Mouse (Mus musculus) stomach, embryonic 16.5 days (tissue): ENCODE measurements around the gene Alppl2. TPM values are rescaled to one million over a fixed set of nuclear protein-coding genes. Genes with fewer than 3 reads are reported as not detected.

Experiments
- ATAC-seq: fragments of 200-750 bp; cut with Nextera tagmentation; 2 replicates; pipeline ENCODE4 v1.8.0; 2017; ENCODE audit warnings: moderate number of reproducible peaks, moderate TSS enrichment; ENCODE audit not compliant: insufficient read depth, low FRiP score
- H3K27ac ChIP-seq: fragments of 300-500 bp; sonication (generic); 2 replicates; pipeline ENCODE4 v1.5.1; 2014; ENCODE audit warnings: low read length
- H3K27me3 ChIP-seq: fragments of 300-500 bp; sonication (generic); 2 replicates; pipeline ENCODE4 v1.6.1; 2014; ENCODE audit warnings: low read length, control low read depth, mixed read lengths; ENCODE audit not compliant: control insufficient read depth, insufficient read depth
- H3K36me3 ChIP-seq: fragments of 300-500 bp; sonication (generic); 2 replicates; pipeline ENCODE4 v1.6.1; 2014; ENCODE audit warnings: low read length; ENCODE audit not compliant: control insufficient read depth, insufficient read depth
- H3K4me1 ChIP-seq: fragments of 300-500 bp; sonication (generic); 2 replicates; pipeline ENCODE4 v1.6.1; 2014; ENCODE audit warnings: low read length, control low read depth, mixed read lengths; ENCODE audit not compliant: control insufficient read depth, insufficient read depth
- H3K4me2 ChIP-seq: fragments of 300-500 bp; sonication (generic); 2 replicates; pipeline ENCODE4 v1.6.1; 2014; ENCODE audit warnings: low read depth, low read length, mixed read lengths
- H3K4me3 ChIP-seq: fragments of 300-500 bp; sonication (generic); replicated peaks from 2 replicates; pipeline ENCODE4 v1.5.1; 2014; ENCODE audit warnings: mild to moderate bottlenecking, low read length
- H3K9ac ChIP-seq: fragments of 300-500 bp; sonication (generic); 2 replicates; pipeline ENCODE4 v1.6.1; 2014; ENCODE audit warnings: low read length
- H3K9me3 ChIP-seq: fragments of 300-500 bp; sonication (generic); replicated peaks from 2 replicates; pipeline ENCODE4 v1.6.1; 2016; ENCODE audit warnings: low read length, control low read depth; ENCODE audit not compliant: control insufficient read depth
- WGBS: fragments of 180-500 bp; shearing (Covaris S2); extraction: QIAGEN DNeasy Blood & Tissue Kit; methylation state at CpG from one replicate; pipeline ENCODE4 v1.1.7; 2014; 5-methylcytosine and 5-hydroxymethylcytosine counted together
- polyA plus RNA-seq: library from polyadenylated mRNA; unstranded; fragments of >200 nt; fragmentation: Nextera tagmentation; extraction: Ambion mirVana; gene quantifications from 2 replicates; pipeline ENCODE4 v1.2.1, GENCODE M21; 2015

The Alppl2 gene
- polyA plus RNA-seq: not detected in 2 replicates

DNA sequence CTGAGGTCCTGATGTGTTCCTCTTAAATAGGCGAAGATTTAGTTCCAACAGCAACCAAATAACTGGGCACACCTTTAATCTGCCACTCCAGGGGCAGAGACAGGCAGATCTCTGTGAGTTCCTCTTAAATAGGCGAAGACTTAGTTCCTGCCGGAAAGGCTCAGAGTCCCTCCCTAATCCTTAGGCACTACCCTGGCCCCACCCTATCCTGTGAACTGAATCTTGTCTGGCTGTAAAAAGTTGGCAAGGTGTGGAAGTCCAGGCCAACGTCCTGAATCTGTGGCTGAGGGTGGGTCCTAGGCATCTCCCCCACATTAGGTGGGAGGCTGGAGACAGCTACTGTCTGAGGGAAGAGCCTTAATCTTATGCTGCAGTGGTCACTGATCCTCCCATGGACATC, at the start of gene Alppl2:
Gene Alppl2 (minus strand): TSS at position 101 of the 400 bp plus-strand sequence.
- WGBS: 76% methylated on average over 4 of the region's 4 CpGs
- H3K27ac ChIP-seq: no peak within 1 kb of the TSS

DNA sequence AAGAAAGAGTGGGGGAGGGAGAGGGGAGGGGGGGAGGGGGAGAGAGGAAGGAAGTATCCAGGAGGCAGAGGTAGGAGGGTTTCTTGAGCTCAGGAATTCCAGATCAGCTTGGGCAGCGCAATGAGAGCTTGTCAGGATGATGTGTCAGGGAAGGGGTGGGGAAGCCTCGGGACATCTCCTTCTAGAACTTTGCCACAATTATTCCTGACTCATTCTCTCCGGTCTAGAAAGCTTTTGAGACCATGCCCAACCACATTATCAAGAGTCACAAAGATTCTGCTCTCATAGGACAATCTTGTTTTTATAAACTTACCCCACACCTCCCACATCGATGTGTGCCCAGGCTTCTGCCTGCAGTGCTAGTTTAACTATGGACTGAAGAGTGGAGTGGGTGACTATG, 42.1 kb upstream of the Alppl2 start:
- H3K4me3 ChIP-seq: no peak overlapping the region
- H3K9me3 ChIP-seq: no peaks in the 10 kb centered on the region
- H3K27me3 ChIP-seq: peaks cover 20% of the 10 kb centered on the region
- H3K27ac ChIP-seq: no peak overlapping the region
- H3K4me2 ChIP-seq: no peak overlapping the region
- H3K36me3 ChIP-seq: no peaks in the 10 kb centered on the region
- H3K4me1 ChIP-seq: no peaks in the 10 kb centered on the region
- H3K9ac ChIP-seq: no peak overlapping the region
- 74% methylated on average over 4 of the region's 4 CpGs for WGBS
- ATAC-seq: no peak

More for the DNA sequence above, at the start of gene Alppl2:
- H3K9ac ChIP-seq: no peak within 1 kb of the TSS
- no peak within 1 kb of the TSS for H3K4me2 ChIP-seq
- H3K27me3 ChIP-seq: no peaks in the 10 kb centered on the region
- no peak for ATAC-seq
- H3K9me3 ChIP-seq: no peaks in the 10 kb centered on the region
- no peak within 1 kb of the TSS for H3K4me3 ChIP-seq
- no peaks in the 10 kb centered on the region for H3K36me3 ChIP-seq
- H3K4me1 ChIP-seq: no peaks in the 10 kb centered on the region

DNA sequence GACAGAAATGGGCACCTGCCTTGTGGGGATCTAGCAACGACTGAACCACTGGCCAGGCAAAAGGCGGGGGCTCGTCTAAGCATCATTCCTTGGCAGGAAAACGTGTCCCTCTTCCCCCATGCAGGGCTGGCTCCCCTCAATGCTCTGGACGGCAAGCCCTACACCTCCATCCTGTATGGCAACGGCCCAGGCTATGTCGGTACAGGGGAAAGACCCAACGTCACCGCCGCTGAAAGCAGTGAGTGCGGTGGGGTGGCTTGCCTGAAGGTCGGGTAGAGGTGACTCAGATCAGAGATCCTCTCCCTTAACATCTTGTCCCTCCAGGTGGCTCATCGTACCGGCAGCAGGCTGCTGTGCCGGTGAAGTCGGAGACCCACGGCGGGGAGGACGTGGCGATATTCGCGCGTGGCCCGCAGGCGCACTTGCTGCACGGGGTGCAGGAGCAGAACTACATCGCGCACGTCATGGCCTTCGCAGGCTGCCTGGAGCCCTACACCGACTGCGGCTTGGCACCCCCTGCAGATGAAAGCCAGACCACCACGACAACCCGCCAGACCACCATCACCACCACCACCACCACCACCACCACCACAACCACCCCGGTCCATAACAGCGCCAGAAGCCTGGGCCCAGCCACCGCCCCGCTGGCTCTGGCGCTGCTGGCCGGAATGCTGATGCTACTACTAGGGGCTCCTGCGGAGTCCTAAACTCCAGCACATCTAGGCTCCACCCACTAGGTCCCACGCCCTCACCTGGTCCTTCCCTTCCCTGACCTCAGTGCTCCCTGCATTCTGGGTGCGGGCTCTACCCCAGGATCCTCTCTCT, 37.7 kb upstream of the Alppl2 start:
- H3K36me3 ChIP-seq: no peaks in the 10 kb centered on the region
- no peak for ATAC-seq
- no peak overlapping the region; the same call in 1 of the 2 replicates for H3K4me3 ChIP-seq
- H3K9me3 ChIP-seq: no peaks in the 10 kb centered on the region
- no peaks in the 10 kb centered on the region for H3K4me1 ChIP-seq
- peaks cover 29% of the 10 kb centered on the region for H3K27me3 ChIP-seq
- no peak overlapping the region for H3K27ac ChIP-seq
- no peak overlapping the region for H3K4me2 ChIP-seq
- WGBS: 10% methylated on average over 43 of the region's 43 CpGs
- H3K9ac ChIP-seq: no peak overlapping the region

DNA sequence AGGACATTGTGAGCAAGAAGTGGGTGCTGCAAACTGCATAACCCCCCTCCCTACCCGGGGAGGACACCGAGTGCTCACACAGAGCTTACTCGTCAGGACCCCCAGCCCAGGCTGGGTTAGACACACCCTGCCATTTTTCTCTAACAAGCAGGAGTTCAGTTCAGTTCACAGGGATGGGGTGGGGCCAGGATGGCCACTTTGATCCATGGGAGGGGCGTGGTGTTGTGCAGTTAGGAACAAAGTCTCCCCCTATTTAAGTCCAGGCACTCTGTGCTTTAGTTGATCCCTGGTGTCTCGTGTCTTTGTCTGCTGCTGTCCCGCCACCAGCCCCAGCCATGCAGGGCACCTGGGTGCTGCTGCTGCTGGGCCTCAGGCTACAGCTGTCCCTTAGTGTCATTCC, 34.9 kb upstream of the Alppl2 start, which contains the start of gene Akp3:
Gene Akp3 (plus strand): TSS at position 301 of the 400 bp plus-strand sequence.
- Histone ChIP-seq H3K4me2 (no peak within 1 kb of the TSS), H3K4me3 (no peak within 1 kb of the TSS), H3K4me1 (no peaks in the 10 kb centered on the region), H3K27ac (no peak within 1 kb of the TSS), H3K9ac (no peak within 1 kb of the TSS), H3K36me3 (no peaks in the 10 kb centered on the region), H3K27me3 (peaks cover 29% of the 10 kb centered on the region), H3K9me3 (no peaks in the 10 kb centered on the region)
- 68% methylated on average over 6 of the region's 6 CpGs for WGBS
- no peak for ATAC-seq

DNA sequence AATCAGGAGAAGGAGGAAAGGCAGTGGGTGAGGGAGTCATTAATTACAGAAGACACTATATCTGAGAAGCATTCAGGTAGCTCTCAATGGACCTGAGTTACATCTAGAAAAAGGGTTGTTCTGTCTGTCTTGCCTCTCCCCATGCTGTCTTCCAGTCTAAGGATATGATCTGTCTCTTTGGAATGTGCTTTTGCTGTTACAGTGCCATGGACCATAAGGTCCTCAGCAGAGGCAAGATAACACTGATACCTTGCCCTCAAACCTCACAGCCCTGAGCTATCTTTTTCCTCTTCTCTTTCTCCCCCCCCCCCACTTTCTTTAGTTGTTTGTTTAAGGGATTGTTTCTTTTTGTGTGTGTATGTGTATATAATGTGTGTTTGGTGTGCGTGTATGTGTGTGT, 25.1 kb upstream of the Alppl2 start:
- Histone ChIP-seq H3K9ac (no peak overlapping the region), H3K4me1 (no peaks in the 10 kb centered on the region), H3K4me2 (no peak overlapping the region), H3K27ac (no peak overlapping the region), H3K4me3 (no peak overlapping the region), H3K9me3 (no peaks in the 10 kb centered on the region), H3K27me3 (no peaks in the 10 kb centered on the region), H3K36me3 (no peaks in the 10 kb centered on the region)
- no peak for ATAC-seq
- WGBS: 64% methylated on average over 1 of the region's 1 CpGs

DNA sequence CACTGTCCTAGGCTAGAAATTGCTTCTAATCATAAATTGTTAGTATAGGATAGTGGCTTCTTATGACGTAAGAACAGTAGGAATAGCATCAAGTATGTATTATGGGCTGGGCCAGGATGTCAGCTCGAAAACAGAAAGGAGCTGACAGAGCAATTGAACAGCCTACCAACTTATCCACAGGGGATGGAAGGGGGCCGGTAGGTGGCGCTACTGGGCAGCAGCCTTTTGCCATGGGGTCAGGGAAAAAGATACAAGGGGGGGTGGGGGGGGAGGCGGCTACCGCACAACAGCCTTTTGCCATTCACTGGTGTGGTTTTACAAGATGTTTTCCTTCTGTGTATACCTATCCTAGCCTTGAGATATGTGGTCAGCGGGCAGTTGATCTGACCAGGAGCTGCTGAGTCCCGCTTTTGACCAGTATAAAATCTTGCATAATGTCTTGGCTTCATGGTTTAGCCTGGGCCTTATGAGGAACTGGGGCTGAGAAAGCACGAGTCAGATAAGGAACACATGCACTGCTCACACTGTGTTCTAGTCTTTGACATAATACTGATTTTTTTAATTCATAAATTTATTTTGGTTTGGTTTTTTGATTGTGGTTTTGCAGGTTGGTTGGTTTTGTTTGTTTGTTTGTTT, 22.1 kb upstream of the Alppl2 start:
- H3K36me3 ChIP-seq: no peaks in the 10 kb centered on the region
- ATAC-seq: no peak
- H3K27ac ChIP-seq: no peak overlapping the region
- H3K9me3 ChIP-seq: no peaks in the 10 kb centered on the region
- 48% methylated on average over 9 of the region's 9 CpGs for WGBS
- no peak overlapping the region for H3K4me3 ChIP-seq
- H3K4me2 ChIP-seq: no peak overlapping the region
- no peaks in the 10 kb centered on the region for H3K4me1 ChIP-seq
- H3K27me3 ChIP-seq: no peaks in the 10 kb centered on the region
- H3K9ac ChIP-seq: no peak overlapping the region

DNA sequence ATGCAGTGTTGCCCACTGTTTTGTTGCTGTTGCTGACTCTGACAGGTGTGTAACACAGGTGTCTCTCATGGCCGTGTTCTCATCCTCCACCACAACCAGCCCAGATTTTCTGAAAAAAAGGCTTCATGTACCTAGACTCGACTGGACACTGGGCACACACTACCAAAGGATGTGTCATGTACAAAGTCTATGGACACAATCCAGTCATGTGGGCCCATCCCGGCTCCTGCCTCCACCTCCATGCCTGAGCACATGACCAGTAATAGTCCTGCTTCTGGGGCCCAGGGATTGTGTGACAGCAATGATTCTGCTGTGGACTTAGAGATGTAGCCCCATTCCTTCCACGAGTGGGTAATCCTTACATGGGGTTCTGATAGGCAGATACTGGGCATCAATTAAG, 18.8 kb upstream of the Alppl2 start:
- no peak for ATAC-seq
- Histone ChIP-seq H3K9ac (no peak overlapping the region), H3K4me2 (no peak overlapping the region), H3K27ac (no peak overlapping the region), H3K4me1 (no peaks in the 10 kb centered on the region), H3K36me3 (no peaks in the 10 kb centered on the region), H3K9me3 (no peaks in the 10 kb centered on the region), H3K27me3 (no peaks in the 10 kb centered on the region), H3K4me3 (no peak overlapping the region)
- WGBS: 87% methylated on average over 4 of the region's 4 CpGs

DNA sequence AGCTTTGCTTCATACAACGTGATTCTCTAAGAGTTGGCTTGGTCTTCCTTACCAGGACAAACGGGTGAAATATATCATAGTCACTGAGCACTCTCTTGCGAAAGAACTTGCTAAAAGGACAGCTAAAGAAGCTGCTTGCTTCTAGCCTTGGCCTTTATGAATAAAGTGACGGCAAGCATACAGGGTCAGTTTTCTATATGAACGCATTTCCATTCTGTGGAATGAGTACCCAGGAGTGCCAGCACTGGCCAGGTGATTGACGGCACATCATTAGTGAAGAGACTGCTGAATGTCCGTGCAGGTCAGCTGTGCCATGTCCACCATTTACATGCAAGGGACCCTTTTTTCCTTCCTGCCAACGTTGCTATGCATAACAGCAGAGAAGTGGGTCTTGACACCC, 16.8 kb upstream of the Alppl2 start:
- 74% methylated on average over 8 of the region's 8 CpGs for WGBS
- Histone ChIP-seq H3K4me2 (no peak overlapping the region), H3K4me3 (no peak overlapping the region)

DNA sequence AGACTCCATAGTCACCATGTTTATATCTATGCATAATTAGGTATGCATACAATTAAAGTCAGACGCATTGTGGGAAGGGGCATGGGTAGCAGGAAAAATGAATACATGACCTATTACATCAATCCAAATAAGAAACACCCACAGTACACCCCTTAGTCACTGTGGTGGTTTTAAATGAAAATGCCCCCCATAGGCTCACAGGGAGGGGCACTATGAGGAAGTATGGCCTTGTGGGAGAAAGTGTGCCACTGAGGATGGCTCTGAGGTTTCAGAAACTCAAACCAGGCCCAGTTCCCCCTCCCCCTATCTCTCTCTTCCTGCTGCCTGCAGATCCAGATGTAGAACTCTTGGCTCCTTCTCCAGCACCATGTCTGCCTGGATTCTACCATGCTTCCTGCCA, 14.2 kb upstream of the Alppl2 start:
- no peaks in the 10 kb centered on the region for H3K9me3 ChIP-seq
- WGBS: 85% methylated on average over 1 of the region's 1 CpGs
- H3K4me3 ChIP-seq: no peak overlapping the region
- no peak overlapping the region for H3K27ac ChIP-seq
- no peak overlapping the region for H3K9ac ChIP-seq
- no peaks in the 10 kb centered on the region for H3K27me3 ChIP-seq
- no peak for ATAC-seq
- no peaks in the 10 kb centered on the region for H3K36me3 ChIP-seq
- H3K4me2 ChIP-seq: no peak overlapping the region
- no peaks in the 10 kb centered on the region for H3K4me1 ChIP-seq

More for the DNA sequence above, 16.8 kb upstream of the Alppl2 start:
- H3K9ac ChIP-seq: no peak overlapping the region
- ATAC-seq: no peak
- H3K36me3 ChIP-seq: no peaks in the 10 kb centered on the region
- H3K27ac ChIP-seq: no peak overlapping the region
- H3K9me3 ChIP-seq: no peaks in the 10 kb centered on the region
- no peaks in the 10 kb centered on the region for H3K4me1 ChIP-seq
- no peaks in the 10 kb centered on the region for H3K27me3 ChIP-seq
